Mouse (Mus musculus): ENCODE results near the gene Shroom3. TPM values are rescaled to one million over a fixed set of nuclear protein-coding genes. Genes with fewer than 3 reads are reported as not detected.

The Shroom3 gene
- polyA plus RNA-seq, 1 experiment from 2014 or later = 19.7 TPM

DNA sequence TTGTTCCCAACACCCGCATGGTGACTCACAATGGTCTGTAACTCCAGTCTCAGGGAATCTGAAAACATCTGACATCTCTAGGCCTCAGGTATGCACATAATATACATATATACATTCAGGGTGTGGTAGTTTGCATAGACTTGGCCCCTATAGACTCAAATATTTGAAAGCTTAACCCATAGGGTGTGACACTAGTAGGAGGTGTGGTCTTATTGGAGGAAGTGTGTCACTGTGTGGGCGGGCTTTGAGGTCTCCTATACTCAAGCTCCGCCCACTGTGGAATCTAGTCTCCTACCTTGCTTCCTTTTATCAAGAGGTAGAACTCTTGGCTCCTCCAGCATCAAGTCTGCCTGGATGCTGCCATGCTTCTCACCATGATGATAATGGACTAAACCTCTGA lies 91.7 kb downstream of the Shroom3 start:
- Histone ChIP-seq H3K9me3 (replicated peaks) (no peaks in the 10 kb centered on the region), H3K4me3 (no peak overlapping the region), H3K27ac (ENCODE audit: poor library complexity, severe bottlenecking) (no peak overlapping the region), H3K4me1 (replicated peaks) (peaks cover 21% of the 10 kb centered on the region), H3K27me3 (replicated peaks) (no peaks in the 10 kb centered on the region), H3K9ac (no peak overlapping the region), H3K4me2 (no peak overlapping the region), H3K36me3 (no peaks in the 10 kb centered on the region)
- WGBS = 92% methylated on average over 3 of the region's 3 CpGs
- ATAC-seq (ENCODE audit: insufficient number of reproducible peaks, low FRiP score) = no peak

DNA sequence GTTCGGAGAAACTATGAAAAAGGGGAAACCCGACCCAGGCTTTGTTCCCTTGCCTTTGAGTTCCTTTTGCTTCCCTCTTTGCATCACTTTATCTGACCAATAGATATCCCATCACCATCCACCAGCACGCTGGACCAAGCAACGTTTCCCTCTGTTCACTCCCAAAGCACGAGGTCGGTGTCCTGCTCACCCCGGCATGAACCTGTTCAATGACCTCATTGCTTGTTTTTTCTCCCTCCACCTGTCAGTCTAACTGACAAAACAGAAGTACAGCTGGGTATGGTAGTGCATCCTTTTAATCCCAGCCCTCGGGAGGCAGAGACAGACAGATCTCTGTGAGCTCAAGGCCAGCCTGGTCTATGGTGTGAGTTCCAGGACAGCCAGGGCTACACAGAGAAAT lies 95.2 kb downstream of the Shroom3 start:
- Histone ChIP-seq H3K4me1 (replicated peaks) (peaks cover 17% of the 10 kb centered on the region), H3K36me3 (0 out of 2 replicates have a peak, but pooled peaks cover 3% of the 10 kb centered on the region), H3K27ac (ENCODE audit: poor library complexity, severe bottlenecking) (no peak overlapping the region), H3K9ac (no peak overlapping the region), H3K27me3 (replicated peaks) (no peaks in the 10 kb centered on the region), H3K9me3 (replicated peaks) (peaks cover 4% of the 10 kb centered on the region; the same call in 1 of the 2 replicates), H3K4me2 (no peak overlapping the region), H3K4me3 (no peak overlapping the region)
- no peak for ATAC-seq (ENCODE audit: insufficient number of reproducible peaks, low FRiP score)
- 61% methylated on average over 8 of the region's 8 CpGs for WGBS

DNA sequence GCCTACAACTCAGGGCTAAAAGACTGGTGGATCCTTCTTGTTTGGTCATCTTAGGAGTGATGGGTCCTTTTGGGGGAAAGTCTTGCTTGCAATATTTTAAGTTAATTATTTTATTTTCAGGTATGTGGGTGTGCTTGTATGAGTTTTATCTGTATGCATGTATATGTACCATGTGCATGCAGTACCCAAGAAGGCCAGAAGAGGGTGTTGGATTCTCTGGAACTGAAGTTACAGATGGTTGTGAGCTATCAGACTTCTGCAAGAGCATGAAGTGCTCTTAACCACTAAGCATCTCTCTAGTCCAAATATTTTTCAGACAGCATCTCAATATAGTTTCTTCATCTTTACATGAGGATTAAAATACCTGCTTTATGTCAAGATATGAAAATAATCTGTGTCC lies 97.8 kb downstream of the Shroom3 start:
- Histone ChIP-seq H3K36me3 (0 out of 2 replicates have a peak, but pooled peaks cover 3% of the 10 kb centered on the region), H3K27ac (ENCODE audit: poor library complexity, severe bottlenecking) (no peak overlapping the region), H3K4me3 (no peak overlapping the region), H3K4me1 (replicated peaks) (peaks cover 13% of the 10 kb centered on the region), H3K9me3 (replicated peaks) (peaks cover 7% of the 10 kb centered on the region; the same call in 1 of the 2 replicates), H3K27me3 (replicated peaks) (no peaks in the 10 kb centered on the region), H3K9ac (no peak overlapping the region), H3K4me2 (no peak overlapping the region)
- no peak for ATAC-seq (ENCODE audit: insufficient number of reproducible peaks, low FRiP score)

DNA sequence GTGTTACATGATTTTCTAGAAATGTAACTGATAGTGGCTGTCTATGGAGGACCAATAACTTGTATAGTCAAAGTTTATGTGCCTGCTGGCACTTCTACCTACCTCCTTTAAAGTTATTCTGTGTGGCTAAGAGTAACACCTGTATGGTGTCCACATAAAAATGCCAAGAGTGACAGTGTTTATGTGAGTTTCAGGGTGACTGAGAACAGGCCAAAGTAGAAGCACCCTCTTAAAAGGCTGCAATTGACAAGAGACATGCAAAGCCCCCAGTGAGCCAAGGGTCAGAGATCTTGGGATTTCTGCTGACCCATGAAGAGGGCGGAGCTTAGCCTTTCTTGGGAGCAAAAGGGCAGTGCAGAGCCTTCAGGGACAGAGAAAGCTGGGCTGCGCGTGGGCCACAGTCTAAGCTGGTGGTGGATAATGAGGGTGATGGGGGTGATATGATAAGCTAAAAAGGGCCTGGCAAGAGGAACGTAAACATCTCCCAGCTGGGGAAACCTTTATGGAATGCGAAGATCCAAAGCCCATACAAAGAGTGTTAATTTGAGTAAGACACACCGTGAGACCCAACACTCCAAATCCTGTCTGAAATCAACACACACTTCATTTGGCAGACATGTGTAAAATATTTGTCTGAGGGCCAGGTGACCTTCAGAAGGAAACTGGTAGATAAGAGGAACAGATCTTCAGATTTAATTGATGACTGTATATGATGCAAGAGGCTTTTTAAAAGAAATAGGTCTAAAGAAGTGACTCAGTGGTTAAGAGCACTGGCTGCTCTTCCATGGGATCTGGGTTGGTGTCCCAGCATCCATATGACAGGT lies 101.0 kb downstream of the Shroom3 start:
- 0 out of 2 replicates have a peak, but pooled peaks cover 3% of the 10 kb centered on the region for H3K36me3 ChIP-seq
- H3K9me3 ChIP-seq (replicated peaks) = peaks cover 7% of the 10 kb centered on the region; the same call in 1 of the 2 replicates
- WGBS = 34% methylated on average over 6 of the region's 6 CpGs
- H3K4me1 ChIP-seq (replicated peaks) = peaks cover 23% of the 10 kb centered on the region
- H3K9ac ChIP-seq = no peak overlapping the region
- no peak overlapping the region for H3K27ac ChIP-seq (ENCODE audit: poor library complexity, severe bottlenecking)
- ATAC-seq (ENCODE audit: insufficient number of reproducible peaks, low FRiP score) = no peak
- no peak overlapping the region for H3K4me2 ChIP-seq
- no peak overlapping the region for H3K4me3 ChIP-seq
- H3K27me3 ChIP-seq (replicated peaks) = no peaks in the 10 kb centered on the region

DNA sequence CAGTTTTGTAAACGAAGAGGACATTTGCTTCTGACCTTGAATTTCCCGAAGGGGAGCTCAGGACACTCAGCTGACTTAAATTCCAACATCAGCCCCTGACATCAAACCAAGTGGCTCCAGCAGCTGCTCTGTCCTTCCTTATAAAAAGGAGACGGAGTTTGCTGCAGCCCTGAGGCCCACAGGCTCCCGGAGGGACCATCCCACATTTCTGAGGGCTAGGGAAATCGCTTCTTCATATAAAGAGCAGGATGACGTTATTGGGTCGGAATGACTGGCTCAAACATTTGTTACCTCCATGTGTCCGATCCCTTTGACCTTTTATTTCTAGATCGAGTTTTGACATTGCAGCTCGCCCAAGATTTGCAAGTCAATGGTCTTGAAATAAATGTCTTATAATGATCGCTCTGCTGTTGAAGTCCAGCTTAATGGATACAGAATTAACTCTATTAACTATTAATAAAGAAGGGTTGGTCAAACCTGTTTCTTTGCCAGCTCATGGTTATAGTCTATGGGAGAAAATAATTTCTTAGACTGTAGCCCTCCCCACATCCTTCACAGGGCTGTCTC lies 102.7 kb downstream of the Shroom3 start:
- H3K4me2 ChIP-seq = no peak overlapping the region
- no peaks in the 10 kb centered on the region for H3K36me3 ChIP-seq
- no peaks in the 10 kb centered on the region for H3K27me3 ChIP-seq (replicated peaks)
- H3K4me3 ChIP-seq = no peak overlapping the region
- H3K4me1 ChIP-seq (replicated peaks) = peaks cover 26% of the 10 kb centered on the region
- H3K9ac ChIP-seq = no peak overlapping the region
- peaks cover 3% of the 10 kb centered on the region; the same call in 1 of the 2 replicates for H3K9me3 ChIP-seq (replicated peaks)
- H3K27ac ChIP-seq (ENCODE audit: poor library complexity, severe bottlenecking) = no peak overlapping the region
- ATAC-seq (ENCODE audit: insufficient number of reproducible peaks, low FRiP score) = no peak
- 76% methylated on average over 11 of the region's 11 CpGs for WGBS

DNA sequence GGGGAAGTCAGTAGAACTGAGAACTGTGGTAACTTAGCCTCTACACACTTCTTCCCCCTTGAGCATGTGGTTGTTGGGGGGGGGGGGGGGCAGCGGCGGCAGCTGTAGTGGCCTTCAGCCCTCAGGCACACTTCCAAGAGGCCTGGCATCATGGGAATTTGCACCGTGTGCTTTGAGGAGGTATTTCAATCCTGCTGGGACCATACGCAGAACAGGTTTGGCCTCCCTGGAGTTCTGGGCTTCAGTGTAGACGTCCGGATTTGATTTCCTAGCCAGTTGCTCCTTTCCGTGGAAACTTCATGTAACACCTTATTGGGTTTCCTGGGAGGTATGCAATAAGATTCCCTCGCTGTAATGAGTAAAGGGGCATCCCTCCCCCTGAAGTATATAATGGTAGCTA lies 105.8 kb downstream of the Shroom3 start:
- Histone ChIP-seq H3K27ac (ENCODE audit: poor library complexity, severe bottlenecking) (peak overlapping the region; percentile 52), H3K4me2 (no peak overlapping the region), H3K27me3 (replicated peaks) (no peaks in the 10 kb centered on the region), H3K36me3 (no peaks in the 10 kb centered on the region), H3K9ac (no peak overlapping the region), H3K4me1 (replicated peaks) (peaks cover 18% of the 10 kb centered on the region), H3K4me3 (no peak overlapping the region), H3K9me3 (replicated peaks) (0 out of 2 replicates have a peak, but pooled peaks cover 3% of the 10 kb centered on the region)
- WGBS = 63% methylated on average over 8 of the region's 8 CpGs
- ATAC-seq (ENCODE audit: insufficient number of reproducible peaks, low FRiP score) = no peak

DNA sequence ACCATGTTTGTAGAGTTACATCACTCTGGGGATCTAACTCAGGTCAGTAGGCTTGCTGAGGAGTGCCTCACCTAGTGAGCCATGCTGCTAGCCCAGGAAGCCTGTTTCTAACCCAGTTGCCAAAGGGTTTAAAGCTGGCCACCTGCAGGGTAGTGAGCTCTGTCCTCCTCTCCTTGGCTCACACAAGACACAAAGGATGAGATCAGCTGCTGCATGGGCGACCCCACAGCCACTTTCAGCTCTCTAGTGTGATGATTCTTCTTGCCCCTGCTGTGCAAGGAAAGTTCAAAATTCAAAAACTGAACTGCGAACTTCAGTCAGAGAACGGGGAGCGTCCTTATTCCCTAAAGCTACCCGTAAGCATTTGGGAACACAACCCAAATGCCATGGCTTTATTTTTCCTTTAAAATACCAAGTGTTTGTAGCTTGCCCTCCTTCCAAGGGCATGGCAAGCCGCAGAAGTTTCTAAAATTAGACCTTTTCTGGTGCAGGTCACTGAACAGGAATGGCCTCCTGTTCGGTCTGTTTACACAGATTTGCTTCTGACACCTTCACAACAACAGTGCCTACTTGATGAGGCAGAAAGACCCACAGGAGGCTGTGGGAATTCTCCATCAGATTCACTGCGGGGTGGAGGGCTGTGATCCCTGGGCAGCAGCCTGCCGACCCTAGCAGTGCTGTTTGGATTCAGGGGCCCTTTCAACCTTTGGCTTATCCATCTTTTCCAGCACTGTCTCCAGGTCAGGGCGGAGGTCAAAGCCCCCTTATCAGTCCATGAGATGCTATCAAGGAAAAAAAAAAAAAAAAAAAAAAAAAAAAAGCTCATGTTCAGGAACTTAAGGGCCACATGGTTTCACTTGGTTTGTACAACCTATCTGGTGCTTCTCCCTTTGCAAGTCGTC lies 113.1 kb downstream of the Shroom3 start:
- no peak for ATAC-seq (ENCODE audit: insufficient number of reproducible peaks, low FRiP score)
- Histone ChIP-seq H3K27me3 (replicated peaks) (no peaks in the 10 kb centered on the region), H3K9ac (no peak overlapping the region; the same call in 1 of the 2 replicates), H3K4me2 (no peak overlapping the region), H3K4me3 (no peak overlapping the region), H3K4me1 (replicated peaks) (peaks cover 9% of the 10 kb centered on the region), H3K27ac (ENCODE audit: poor library complexity, severe bottlenecking) (peak overlapping the region; percentile 56), H3K9me3 (replicated peaks) (peaks cover 6% of the 10 kb centered on the region), H3K36me3 (no peaks in the 10 kb centered on the region)
- 36% methylated on average over 11 of the region's 11 CpGs for WGBS

DNA sequence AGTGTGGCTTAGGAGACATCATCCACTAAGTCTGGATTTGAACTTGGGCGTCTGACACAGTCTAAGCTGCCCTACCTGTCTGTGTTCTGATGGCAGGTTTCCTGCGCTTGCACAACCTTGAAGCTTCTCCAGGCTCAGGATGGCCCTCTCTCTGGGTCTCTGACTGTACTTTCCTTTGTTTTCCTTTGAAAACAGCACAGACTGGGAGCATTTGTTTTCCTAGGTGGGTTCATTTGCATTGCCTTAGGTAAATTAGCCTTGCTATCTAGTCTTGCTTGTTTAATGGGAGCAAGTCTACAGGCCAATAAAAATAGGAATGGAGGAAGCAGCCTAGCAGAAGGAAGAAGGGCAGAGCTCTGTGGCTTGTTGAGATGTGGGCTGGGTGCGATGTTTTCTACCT lies 114.7 kb downstream of the Shroom3 start:
- Histone ChIP-seq H3K4me1 (replicated peaks) (peaks cover 9% of the 10 kb centered on the region), H3K27me3 (replicated peaks) (no peaks in the 10 kb centered on the region), H3K27ac (ENCODE audit: poor library complexity, severe bottlenecking) (no peak overlapping the region), H3K9me3 (replicated peaks) (peaks cover 6% of the 10 kb centered on the region), H3K4me2 (no peak overlapping the region), H3K4me3 (no peak overlapping the region), H3K36me3 (no peaks in the 10 kb centered on the region), H3K9ac (no peak overlapping the region)
- 81% methylated on average over 3 of the region's 3 CpGs for WGBS
- ATAC-seq (ENCODE audit: insufficient number of reproducible peaks, low FRiP score) = no peak

DNA sequence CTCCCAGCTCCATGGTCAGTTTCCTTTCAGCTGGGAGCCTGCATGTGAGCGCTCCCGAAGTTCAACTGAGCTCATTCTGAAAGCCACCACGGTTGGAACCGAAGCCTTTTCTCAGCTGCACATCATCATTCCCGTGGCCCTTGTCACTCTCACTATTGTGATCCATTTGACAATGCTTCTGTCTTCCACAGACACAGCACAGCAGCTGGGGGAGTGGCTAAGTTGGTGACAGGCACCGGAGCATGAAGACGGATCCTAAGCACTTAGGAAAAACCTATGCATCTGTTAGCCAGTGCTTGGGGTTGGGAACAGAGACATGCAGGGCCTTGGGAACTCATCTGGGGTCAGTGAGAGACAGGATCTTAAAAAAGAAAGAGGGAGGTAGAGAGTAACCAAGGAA lies 121.1 kb downstream of the Shroom3 start:
- H3K36me3 ChIP-seq = no peaks in the 10 kb centered on the region
- no peaks in the 10 kb centered on the region for H3K9me3 ChIP-seq (replicated peaks)
- no peak for ATAC-seq (ENCODE audit: insufficient number of reproducible peaks, low FRiP score)
- 32% methylated on average over 7 of the region's 7 CpGs for WGBS
- H3K4me2 ChIP-seq = no peak overlapping the region; the same call in 1 of the 2 replicates
- no peaks in the 10 kb centered on the region for H3K27me3 ChIP-seq (replicated peaks)
- H3K4me1 ChIP-seq (replicated peaks) = peaks cover 28% of the 10 kb centered on the region
- no peak overlapping the region for H3K27ac ChIP-seq (ENCODE audit: poor library complexity, severe bottlenecking)
- H3K9ac ChIP-seq = no peak overlapping the region
- H3K4me3 ChIP-seq = no peak overlapping the region

DNA sequence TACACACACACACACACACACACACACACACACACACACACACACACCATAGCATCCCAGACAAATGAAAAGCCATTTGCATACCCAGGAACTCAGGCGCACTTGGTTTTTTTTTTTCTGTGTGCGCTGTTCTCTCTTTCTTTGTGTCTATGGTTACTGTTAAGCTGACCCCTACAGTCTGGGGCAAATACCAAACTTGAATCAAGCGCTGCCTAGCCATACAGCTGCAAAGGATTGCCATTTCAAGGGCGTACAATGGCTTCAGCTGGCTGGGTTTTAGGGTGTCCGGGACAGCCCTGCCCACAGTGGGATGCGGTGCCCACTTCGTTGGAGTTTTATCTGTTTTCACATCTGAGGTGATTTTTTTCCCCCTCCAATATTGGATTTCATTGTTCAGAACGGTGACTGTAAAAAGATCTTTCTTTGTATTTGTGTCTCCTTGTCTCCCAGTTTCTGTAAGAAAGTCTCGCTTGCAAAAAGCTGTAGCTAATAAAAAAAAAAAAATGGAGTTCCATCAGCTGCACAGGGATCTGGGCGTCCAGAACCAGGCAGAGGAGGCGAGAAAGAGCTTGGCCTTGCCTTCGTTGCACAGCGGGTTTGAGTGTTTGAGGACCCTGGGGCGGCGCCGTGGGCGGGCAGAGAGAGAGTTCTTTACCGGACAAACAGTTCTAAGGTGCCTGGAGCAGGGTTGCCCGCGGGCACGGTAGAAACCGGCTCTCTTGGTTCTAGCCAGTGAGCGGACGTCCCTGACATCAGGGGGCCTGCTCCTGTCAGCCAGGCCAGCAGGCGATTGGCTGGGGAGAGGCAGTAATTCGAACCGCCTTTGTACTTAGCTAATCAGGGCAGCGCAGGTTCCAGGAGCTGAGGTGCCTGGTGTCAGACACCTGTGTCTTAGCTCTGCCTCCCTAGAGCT lies 125.5 kb downstream of the Shroom3 start:
- no peaks in the 10 kb centered on the region for H3K36me3 ChIP-seq
- ATAC-seq (ENCODE audit: insufficient number of reproducible peaks, low FRiP score) = peak; percentile 85
- H3K4me1 ChIP-seq (replicated peaks) = peaks cover 53% of the 10 kb centered on the region
- H3K4me2 ChIP-seq = peak overlapping the region; percentile 67
- WGBS = 4% methylated on average over 28 of the region's 28 CpGs
- no peaks in the 10 kb centered on the region for H3K9me3 ChIP-seq (replicated peaks)
- no peaks in the 10 kb centered on the region for H3K27me3 ChIP-seq (replicated peaks)
- peak overlapping the region; percentile 44 for H3K4me3 ChIP-seq
- H3K9ac ChIP-seq = peak overlapping the region; percentile 52
- peak overlapping the region; percentile 78 for H3K27ac ChIP-seq (ENCODE audit: poor library complexity, severe bottlenecking)
